In the genomic region with DNA sequence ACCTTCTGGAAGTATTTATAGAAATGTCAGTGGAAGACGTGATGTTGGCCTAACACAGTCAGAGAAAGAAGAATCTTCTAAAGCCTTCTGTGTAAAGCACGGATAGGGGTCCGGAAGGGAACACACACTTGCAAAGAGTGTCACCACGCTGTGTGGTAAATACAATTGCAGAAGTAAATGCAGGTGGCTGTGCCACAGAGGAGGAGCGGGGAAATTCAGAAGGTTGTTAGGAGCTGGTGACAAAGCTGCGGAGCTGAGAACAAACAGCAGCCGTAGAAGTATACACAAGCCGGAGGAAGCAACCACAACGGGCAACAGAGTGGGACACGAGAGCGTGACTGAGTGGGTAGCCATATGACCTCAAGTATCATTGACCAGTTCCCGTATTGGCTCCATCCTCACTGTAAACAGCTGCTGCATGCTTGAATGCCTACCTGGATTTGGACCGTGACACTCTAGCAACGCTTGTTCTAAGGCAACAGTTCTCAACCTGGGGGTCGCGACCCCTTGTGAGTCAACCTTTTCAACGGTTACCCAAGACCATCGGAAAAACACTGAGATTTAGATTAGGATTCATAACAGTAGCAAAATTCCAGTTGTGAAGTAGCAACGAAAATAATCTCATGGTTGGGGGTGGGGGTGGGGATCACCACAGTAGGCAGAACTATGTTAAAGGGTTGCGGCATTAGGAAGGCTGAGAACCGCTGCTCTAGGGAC, we compare ENCODE assay signal across 17 mouse cellular contexts. TPM values are rescaled to one million over a fixed set of nuclear protein-coding genes. Genes with fewer than 3 reads are reported as not detected.
DNase-seq lines count a peak whose midpoint lies in the region; ATAC-seq and TF ChIP-seq lines count a peak whose summit lies in the region.
"Had no signal": no experiment of that assay in that cellular context is flagged by ENCODE, and none has a peak within 500 bp of the region (broad histone marks: within the 10 kb centered on the region; RNA-seq: fewer than 3 reads in every experiment).

No protein-coding gene starts in this region.

- no peak overlapping the region for H3K4me3 ChIP-seq in kidney, embryonic 16.5 days (ENCODE audit: low read length)
- no peak overlapping the region for H3K4me3 ChIP-seq in ES-E14 (ENCODE audit: insufficient read depth in 1 of 2, low read depth in 1 of 2, low read length in 2 of 2, poor library complexity in 1 of 2, severe bottlenecking in 1 of 2)
- H3K4me3 ChIP-seq in kidney, postnatal 0 days (replicated peaks; ENCODE audit: low read depth, low read length) = no peak overlapping the region
- peak overlapping the region; percentile 30 for H3K4me3 ChIP-seq in thymus, adult 2 months (ENCODE audit: control insufficient read depth, insufficient read depth, low read length)
- H3K4me3 ChIP-seq: liver, embryonic 12.5 days; neural tube, embryonic 12.5 days had no signal

- 73% methylated on average over 21 of the region's 21 CpGs for WGBS in kidney, embryonic 16.5 days
- 71% methylated on average over 21 of the region's 21 CpGs for WGBS in kidney, postnatal 0 days
- WGBS in thymus, adult 2 months = 12% methylated on average over 21 of the region's 21 CpGs

- no peaks in the 10 kb centered on the region for H3K27me3 ChIP-seq in kidney, embryonic 16.5 days (ENCODE audit: insufficient read depth, low read length)
- H3K27me3 ChIP-seq in kidney, postnatal 0 days (ENCODE audit: insufficient read depth, low read length) = no peaks in the 10 kb centered on the region
- no peaks in the 10 kb centered on the region for H3K27me3 ChIP-seq in thymus, adult 2 months (ENCODE audit: control insufficient read depth, insufficient read depth, low read length)
- H3K27me3 ChIP-seq: liver, embryonic 12.5 days; neural tube, embryonic 12.5 days had no signal

- no peak overlapping the region for H3K27ac ChIP-seq in kidney, embryonic 16.5 days (ENCODE audit: low read length)
- H3K27ac ChIP-seq in ES-E14 (ENCODE audit: insufficient read depth, low read depth, low read length, poor library complexity, severe bottlenecking) = no peak overlapping the region
- H3K27ac ChIP-seq in kidney, postnatal 0 days = 0 out of 2 replicates have a peak overlapping the region, but pooled peaks have one; percentile 62
- H3K27ac ChIP-seq in thymus, adult 2 months (ENCODE audit: control insufficient read depth, insufficient read depth, low read length) = peak overlapping the region; percentile 79
- H3K27ac ChIP-seq: liver, embryonic 12.5 days; neural tube, embryonic 12.5 days had no signal

- in situ Hi-C loops in ES-E14 (cut with MboI; ENCODE audit: low sequenced_read_pairs in 2 of 2, unreplicated experiment in 2 of 2) = no loop called here

- H3K9ac ChIP-seq in kidney, embryonic 16.5 days (replicated peaks; ENCODE audit: low read length) = no peak overlapping the region
- no peak overlapping the region for H3K9ac ChIP-seq in ES-E14 (ENCODE audit: insufficient read depth, low read depth, low read length, poor library complexity, severe bottlenecking)
- H3K9ac ChIP-seq in kidney, postnatal 0 days (ENCODE audit: low read depth, low read length) = no peak overlapping the region
- H3K9ac ChIP-seq: liver, embryonic 12.5 days; neural tube, embryonic 12.5 days had no signal

- no peak for ATAC-seq in kidney, embryonic 16.5 days (ENCODE audit: low FRiP score, low TSS enrichment)
- ATAC-seq in kidney, postnatal 0 days (replicated peaks; ENCODE audit: low FRiP score, low read depth) = peak; percentile 75
- ATAC-seq in inflammation-experienced regulatory T-cells, adult 6 months = no peak
- ATAC-seq: forebrain, embryonic 14.5 days; liver, embryonic 12.5 days; midbrain, embryonic 16.5 days had no signal

- no peak for TF ChIP-seq POLR2A in thymus, adult 2 months (IDR thresholded peaks at IDR 0.05; ENCODE audit: control insufficient read depth, extremely low read depth, insufficient read depth, low read length, poor library complexity)

- no peaks in the 10 kb centered on the region; the same call in 1 of the 2 replicates for H3K9me3 ChIP-seq in kidney, embryonic 16.5 days (ENCODE audit: low read length)
- H3K9me3 ChIP-seq in ES-E14 (ENCODE audit: control insufficient read depth, insufficient read depth, low read depth, low read length) = no peaks in the 10 kb centered on the region
- H3K9me3 ChIP-seq in kidney, postnatal 0 days (replicated peaks; ENCODE audit: low read length) = no peaks in the 10 kb centered on the region
- H3K9me3 ChIP-seq: liver, embryonic 12.5 days; neural tube, embryonic 12.5 days had no signal

- no peak for TF ChIP-seq CTCF in kidney, postnatal 0 days (IDR thresholded peaks at IDR 0.05; ENCODE audit: low read depth)
- no peak for TF ChIP-seq CTCF in thymus, adult 2 months (IDR thresholded peaks at IDR 0.05; ENCODE audit: borderline replicate concordance, control insufficient read depth, extremely low read depth, insufficient read depth, low read length, poor library complexity)

- H3K36me3 ChIP-seq in kidney, embryonic 16.5 days (ENCODE audit: insufficient read depth, low read length) = no peaks in the 10 kb centered on the region
- H3K36me3 ChIP-seq in ES-E14 (ENCODE audit: control insufficient read depth, insufficient read depth, low read length, poor library complexity, severe bottlenecking) = no peaks in the 10 kb centered on the region
- H3K36me3 ChIP-seq in kidney, postnatal 0 days (ENCODE audit: insufficient read depth, low read length) = no peaks in the 10 kb centered on the region
- no peaks in the 10 kb centered on the region for H3K36me3 ChIP-seq in thymus, adult 2 months (ENCODE audit: control insufficient read depth, insufficient read depth, low read length)
- H3K36me3 ChIP-seq: liver, embryonic 12.5 days; neural tube, embryonic 12.5 days had no signal

- DNase-seq in kidney, adult 11 months = peak; percentile 60
- DNase-seq in ES-E14 (ENCODE audit: low read depth, low spot score) = no peak
- no peak for DNase-seq in kidney, postnatal 0 days (ENCODE audit: low spot score)
- DNase-seq in thymus, adult 2 months = peak; percentile 51
- DNase-seq in adrenal gland, postnatal 14 days = no peak
- no peak for DNase-seq in layer of hippocampus, adult 9-10 months (ENCODE audit: low spot score)
- DNase-seq: adrenal gland, postnatal 25 days; lung, postnatal 14 days had no signal

- H3K4me2 ChIP-seq in kidney, embryonic 16.5 days (replicated peaks; ENCODE audit: low read depth, low read length) = no peak overlapping the region
- H3K4me2 ChIP-seq in kidney, postnatal 0 days (ENCODE audit: low read length) = no peak overlapping the region
- H3K4me2 ChIP-seq: liver, embryonic 12.5 days; neural tube, embryonic 12.5 days had no signal

- peaks cover 5% of the 10 kb centered on the region; the same call in 1 of the 2 replicates for H3K4me1 ChIP-seq in kidney, embryonic 16.5 days (ENCODE audit: insufficient read depth, low read length)
- H3K4me1 ChIP-seq in ES-E14 (ENCODE audit: control insufficient read depth in 2 of 2, insufficient read depth in 2 of 2, low read length in 2 of 2, poor library complexity in 1 of 2) = peaks cover 0 to 5% of the 10 kb centered on the region in 2 experiments; a peak in 2 of 4 replicates
- no peaks in the 10 kb centered on the region for H3K4me1 ChIP-seq in kidney, postnatal 0 days (replicated peaks; ENCODE audit: insufficient read depth, low read length)
- H3K4me1 ChIP-seq in thymus, adult 2 months (replicated peaks; ENCODE audit: control insufficient read depth, insufficient read depth, low read length) = peaks cover 12% of the 10 kb centered on the region; the same call in 1 of the 2 replicates
- H3K4me1 ChIP-seq: liver, embryonic 12.5 days; neural tube, embryonic 12.5 days had no signal

TF ChIP-seq in ES-E14, 5 proteins besides CTCF, POLR2A, EP300 and RAD21:
- TF ChIP-seq ZC3H11A (IDR thresholded peaks at IDR 0.05; ENCODE audit: borderline replicate concordance, low read depth, low read length) (no peak), CHD2 (IDR thresholded peaks at IDR 0.05; ENCODE audit: low read depth, low read length) (peak; percentile 60; the same call in 1 of the 2 replicates)

RNA-seq across cellular contexts. Expression of a gene that starts 20.0 kb away (rescaled TPM):
- polyA plus RNA-seq in kidney, embryonic 16.5 days (2015; fragmentation: Nextera tagmentation; extraction: Ambion mirVana) = 164 and 165 TPM in 2 replicates
- 14.0 and 30.4 TPM in 2 replicates for total RNA-seq in ES-E14 (2012; rRNA removed)
- 373 and 387 TPM in 2 replicates for polyA plus RNA-seq in kidney, postnatal 0 days (2015; fragmentation: Nextera tagmentation; extraction: Ambion mirVana)
- polyA plus RNA-seq in thymus, adult 2 months (2012; rRNA removed) = 26.2 and 27.2 TPM in 2 replicates
- 79.7 and 82.5 TPM in 2 replicates for total RNA-seq in adrenal gland, postnatal 14 days (2021)
- 10 to 100 TPM; 60.2 to 63.4 (median 62.3) TPM for polyA plus RNA-seq in inflammation-experienced regulatory T-cells, adult 6 months (2017; shearing (Covaris generic))

RNA-seq across cellular contexts. Expression of a gene that starts 20.1 kb away (rescaled TPM):
- 0.15 TPM in 1 of 2 replicates, not detected in the other for polyA plus RNA-seq in kidney, embryonic 16.5 days (2015; fragmentation: Nextera tagmentation; extraction: Ambion mirVana)
- not detected in 2 replicates for total RNA-seq in ES-E14 (2012; rRNA removed)
- polyA plus RNA-seq in kidney, postnatal 0 days (2015; fragmentation: Nextera tagmentation; extraction: Ambion mirVana) = 0.13 and 0.29 TPM in 2 replicates
- not detected in 2 replicates for polyA plus RNA-seq in thymus, adult 2 months (2012; rRNA removed)
- total RNA-seq in adrenal gland, postnatal 14 days (2021) = not detected in 2 replicates
- polyA plus RNA-seq in inflammation-experienced regulatory T-cells, adult 6 months (2017; shearing (Covaris generic)) = not detected
- total RNA-seq: adrenal gland, postnatal 25 days; heart, postnatal 25 days; left cerebral cortex, postnatal 36 days had no signal
- polyA plus RNA-seq: intestine, embryonic 14.5 days; liver, embryonic 12.5 days had no signal

RNA-seq across cellular contexts. Expression of a gene that starts 20.1 kb away (rescaled TPM):
- polyA plus RNA-seq in kidney, embryonic 16.5 days (2015; fragmentation: Nextera tagmentation; extraction: Ambion mirVana) = 11.2 and 13.1 TPM in 2 replicates
- total RNA-seq in ES-E14 (2012; rRNA removed) = 13.2 and 14.3 TPM in 2 replicates
- 13.5 and 13.9 TPM in 2 replicates for polyA plus RNA-seq in kidney, postnatal 0 days (2015; fragmentation: Nextera tagmentation; extraction: Ambion mirVana)
- polyA plus RNA-seq in thymus, adult 2 months (2012; rRNA removed) = 3.2 and 3.5 TPM in 2 replicates
- total RNA-seq in adrenal gland, postnatal 14 days (2021) = 20.9 and 25.4 TPM in 2 replicates
- 1 to 10 TPM; 5.4 to 10.0 (median 6.3) TPM for polyA plus RNA-seq in inflammation-experienced regulatory T-cells, adult 6 months (2017; shearing (Covaris generic))

Comparison
In these comparisons a context has a peak if more than half of its experiments do, and no peak if none do; other contexts are left out.
1. DNase-seq: peak in kidney, adult 11 months (single experiment) and thymus, adult 2 months (single experiment); none in ES-E14 (single experiment), kidney, postnatal 0 days (single experiment), adrenal gland, postnatal 14 days (single experiment) and layer of hippocampus, adult 9-10 months (single experiment).
2. H3K27ac ChIP-seq: peak in kidney, postnatal 0 days (single experiment) and thymus, adult 2 months (single experiment); none in kidney, embryonic 16.5 days (single experiment) and ES-E14 (single experiment).